Mouse (Mus musculus) macrophage (primary cell): ENCODE measurements around the gene Timp1. TPM values are rescaled to one million over a fixed set of nuclear protein-coding genes. Genes with fewer than 3 reads are reported as not detected.

Experiments
- H3K27ac ChIP-seq: fragments of 350-480 bp; formaldehyde crosslinking; 2 replicates; pipeline ENCODE4 v1.9.0; 2021
- H3K36me3 ChIP-seq: fragments of 350-480 bp; formaldehyde crosslinking; 2 replicates; pipeline ENCODE4 v1.9.0; 2021; ENCODE audit errors: inconsistent target
- H3K4me3 ChIP-seq: fragments of 350-480 bp; formaldehyde crosslinking; 2 replicates; pipeline ENCODE4 v1.9.0; 2021; ENCODE audit errors: inconsistent target
- H3K79me2 ChIP-seq: fragments of 350-480 bp; formaldehyde crosslinking; 2 replicates; pipeline ENCODE4 v1.9.0; 2021; ENCODE audit errors: inconsistent target
- WGBS: methylation state at CpG from one replicate; pipeline ENCODE4 v1.1.7; 2026; ENCODE audit warnings: inconsistent platforms; ENCODE audit not compliant: missing documents; 5-methylcytosine and 5-hydroxymethylcytosine counted together
- polyA plus RNA-seq: library from polyadenylated mRNA; stranded (reverse); fragments of 250-400 nt; gene quantifications from 3 replicates; pipeline ENCODE4 v1.2.4, GENCODE M21; 2018; ENCODE audit warnings: inconsistent platforms
- total RNA-seq, 78 experiments: library from RNA; depleted of rRNA; stranded (reverse); fragments of 250-400 nt; gene quantifications; 1 replicate in 9 of 78; 2 replicates in 24 of 78; 3 replicates in 43 of 78; 4 replicates in 2 of 78; pipeline ENCODE4 v1.2.4; 2018; ENCODE audit warnings: inconsistent platforms in 56 of 78

Gene Timp1
- total RNA-seq (2018; cell fraction: chromatin; rRNA removed) = 10 to 100 TPM in 1 of 26 experiments, 1 to 10 TPM in 22, not detected in 3; 1.4 to 26.0 (median 2.7) TPM
- total RNA-seq (2018; cell fraction: cytosol; rRNA removed) = 1 to 10 TPM in 15 of 26 experiments, under 1 TPM in 11; 0.26 to 6.4 (median 1.2) TPM
- 10 to 100 TPM in 1 of 26 experiments, 1 to 10 TPM in 23, under 1 TPM in 1, not detected in 1; 0.86 to 10.9 (median 3.7) TPM for total RNA-seq (2018; cell fraction: nucleus; rRNA removed)
- 0.29 to 1.4 TPM (median 1.1 TPM) in 3 replicates for polyA plus RNA-seq

DNA sequence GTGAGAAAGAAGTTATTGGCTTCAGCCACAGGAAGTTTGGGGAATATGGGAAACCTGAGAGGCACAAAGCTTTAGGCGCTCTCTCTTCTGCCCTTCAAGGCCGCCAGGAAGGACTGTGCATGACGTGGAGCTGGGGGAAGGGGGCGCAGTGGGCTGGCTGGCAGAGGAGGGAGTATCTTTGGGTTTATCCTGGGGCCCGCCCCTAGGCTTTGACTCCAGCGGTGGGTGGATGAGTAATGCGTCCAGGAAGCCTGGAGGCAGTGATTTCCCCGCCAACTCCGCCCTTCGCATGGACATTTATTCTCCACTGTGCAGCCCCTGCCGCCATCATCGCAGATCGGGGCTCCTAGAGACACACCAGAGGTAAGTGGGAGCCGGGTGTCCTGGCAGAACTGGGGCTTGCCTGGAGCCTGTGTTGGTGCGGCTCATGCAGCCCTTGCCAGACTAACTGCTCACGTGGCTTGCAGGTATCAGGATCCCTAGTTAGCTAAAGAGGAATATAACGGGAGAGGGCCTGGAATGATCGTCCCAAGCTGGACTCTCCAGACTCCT is at the start of gene Timp1:
TSS of gene Timp1 (plus strand) at position 205 of the 552 bp plus-strand sequence.
- H3K27ac ChIP-seq = no peak within 1 kb of the TSS
- 26% methylated on average over 15 of the region's 18 CpGs for WGBS
- no peaks in the 10 kb centered on the region for H3K36me3 ChIP-seq
- H3K4me3 ChIP-seq = no peak within 1 kb of the TSS
- no peaks in the 10 kb centered on the region for H3K79me2 ChIP-seq

DNA sequence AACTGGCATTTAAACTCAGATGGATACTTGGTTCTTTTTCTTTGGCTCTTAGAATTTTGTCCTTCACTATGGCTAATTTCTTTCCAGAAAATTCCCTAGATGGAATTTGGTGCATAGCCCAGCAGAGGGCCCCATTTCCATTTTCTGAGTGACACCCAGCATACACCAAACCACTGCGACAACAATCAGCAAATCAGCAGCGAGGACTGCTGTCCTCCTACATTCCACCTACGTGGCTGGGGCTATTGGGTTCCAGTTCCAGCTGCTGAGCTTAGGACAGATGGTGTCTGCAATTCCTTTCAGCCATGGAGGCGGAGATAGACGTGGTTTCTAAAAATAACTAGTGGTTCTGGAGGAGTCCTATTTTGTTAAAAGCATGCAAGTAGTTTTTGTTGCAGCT is 41.0 kb upstream of the Timp1 start:
- Histone ChIP-seq H3K4me3 (no peak overlapping the region), H3K79me2 (no peaks in the 10 kb centered on the region), H3K27ac (no peak overlapping the region), H3K36me3 (no peaks in the 10 kb centered on the region)
- WGBS = 28% methylated on average over 5 of the region's 5 CpGs

- peaks cover 18% of the 10 kb centered on the region for H3K79me2 ChIP-seq
- 0 out of 2 replicates have a peak, but pooled peaks cover 6% of the 10 kb centered on the region for H3K36me3 ChIP-seq
- H3K4me3 ChIP-seq = no peak overlapping the region
- 93% methylated on average over 3 of the region's 3 CpGs for WGBS
- H3K27ac ChIP-seq = no peak overlapping the region
Measured at GRCm38 (mm10) chrX:20847232-20847631, 22.7 kb upstream of the Timp1 start.

GRCm38 (mm10) chrX:20847816-20848215 is 22.1 kb upstream of the Timp1 start:
- Histone ChIP-seq H3K36me3 (0 out of 2 replicates have a peak, but pooled peaks cover 6% of the 10 kb centered on the region), H3K4me3 (no peak overlapping the region), H3K27ac (no peak overlapping the region), H3K79me2 (peaks cover 18% of the 10 kb centered on the region)
- WGBS = 39% methylated on average over 2 of the region's 2 CpGs

DNA sequence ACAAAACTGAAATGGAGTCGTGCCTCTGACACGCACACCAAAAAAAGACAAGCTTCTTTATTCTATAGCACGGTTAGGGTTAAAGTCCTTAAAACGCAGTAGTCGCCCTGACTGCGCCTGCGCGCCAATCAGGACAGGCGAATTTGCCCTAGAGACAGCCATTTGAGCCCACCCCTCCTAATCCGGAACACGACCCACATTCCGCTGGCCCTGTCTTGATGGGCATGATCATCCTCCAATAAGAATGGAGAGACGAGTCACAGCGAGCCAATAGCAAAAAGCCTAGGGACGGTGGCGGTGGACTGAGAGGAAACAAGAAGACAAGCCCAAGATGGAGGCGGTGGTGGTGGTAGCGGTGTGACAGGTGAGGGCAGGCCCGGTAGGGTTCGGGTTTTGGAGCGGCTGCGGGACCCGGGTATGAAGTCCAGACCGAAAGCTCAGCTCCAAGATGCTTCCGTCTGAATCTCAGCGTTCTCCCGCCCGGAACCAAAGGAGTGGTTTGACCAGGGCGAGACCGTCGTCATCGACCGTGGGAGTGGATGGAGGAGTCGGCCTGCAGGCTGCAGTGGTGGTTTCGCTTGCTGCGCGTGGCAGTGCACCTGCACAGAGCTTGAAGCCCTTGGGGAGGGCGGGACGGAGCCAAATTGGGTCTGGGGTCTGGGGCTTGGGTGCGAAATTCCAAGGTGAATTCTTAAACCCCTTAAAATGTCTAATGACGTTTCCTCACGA is 21.5 kb upstream of the Timp1 start:
- Histone ChIP-seq H3K27ac (peak overlapping the region; percentile 41), H3K79me2 (peaks cover 18% of the 10 kb centered on the region), H3K36me3 (peaks cover 9% of the 10 kb centered on the region; the same call in 1 of the 2 replicates), H3K4me3 (peak overlapping the region; percentile 70)
- 18% methylated on average over 40 of the region's 42 CpGs for WGBS

- peaks cover 13% of the 10 kb centered on the region; the same call in 1 of the 2 replicates for H3K36me3 ChIP-seq
- H3K4me3 ChIP-seq = no peak overlapping the region
- H3K79me2 ChIP-seq = peaks cover 15% of the 10 kb centered on the region
- WGBS = 84% methylated on average over 7 of the region's 7 CpGs
- no peak overlapping the region for H3K27ac ChIP-seq
Measured at GRCm38 (mm10) chrX:20853794-20854193, 16.2 kb upstream of the Timp1 start.

DNA sequence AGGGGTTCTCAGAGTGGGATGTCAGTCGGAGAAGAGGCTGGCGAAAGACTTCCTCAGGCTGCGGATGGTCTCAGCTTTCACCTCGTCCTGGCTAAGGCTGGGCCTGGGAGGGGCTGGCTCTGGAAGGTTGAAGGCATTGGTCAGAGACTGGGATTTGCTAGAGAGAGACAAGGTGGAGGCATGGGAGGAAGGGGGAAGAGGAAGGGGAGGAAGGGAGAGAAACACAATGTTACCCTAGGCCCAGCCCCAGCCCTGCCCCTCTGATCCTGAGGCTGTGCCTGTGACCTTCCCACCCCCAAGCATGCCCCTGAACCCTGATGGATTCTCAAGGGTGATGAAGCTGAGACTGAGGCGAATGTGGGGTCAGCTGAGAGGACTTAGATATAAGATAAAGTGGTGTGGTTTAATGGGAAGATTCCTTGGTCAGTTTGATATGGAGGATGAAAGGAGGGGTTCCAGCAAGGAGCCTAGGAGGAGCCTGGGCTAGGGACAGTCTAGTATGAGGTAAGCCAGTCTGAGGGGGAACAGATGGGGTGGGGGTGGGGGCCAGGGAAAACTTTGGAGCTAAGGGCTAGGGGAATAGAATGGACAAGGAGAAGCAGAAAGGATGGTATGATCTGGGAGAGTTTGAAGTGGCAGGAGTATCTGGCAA is 8.4 kb upstream of the Timp1 start:
- WGBS = 89% methylated on average over 5 of the region's 5 CpGs
- H3K36me3 ChIP-seq = no peaks in the 10 kb centered on the region

DNA sequence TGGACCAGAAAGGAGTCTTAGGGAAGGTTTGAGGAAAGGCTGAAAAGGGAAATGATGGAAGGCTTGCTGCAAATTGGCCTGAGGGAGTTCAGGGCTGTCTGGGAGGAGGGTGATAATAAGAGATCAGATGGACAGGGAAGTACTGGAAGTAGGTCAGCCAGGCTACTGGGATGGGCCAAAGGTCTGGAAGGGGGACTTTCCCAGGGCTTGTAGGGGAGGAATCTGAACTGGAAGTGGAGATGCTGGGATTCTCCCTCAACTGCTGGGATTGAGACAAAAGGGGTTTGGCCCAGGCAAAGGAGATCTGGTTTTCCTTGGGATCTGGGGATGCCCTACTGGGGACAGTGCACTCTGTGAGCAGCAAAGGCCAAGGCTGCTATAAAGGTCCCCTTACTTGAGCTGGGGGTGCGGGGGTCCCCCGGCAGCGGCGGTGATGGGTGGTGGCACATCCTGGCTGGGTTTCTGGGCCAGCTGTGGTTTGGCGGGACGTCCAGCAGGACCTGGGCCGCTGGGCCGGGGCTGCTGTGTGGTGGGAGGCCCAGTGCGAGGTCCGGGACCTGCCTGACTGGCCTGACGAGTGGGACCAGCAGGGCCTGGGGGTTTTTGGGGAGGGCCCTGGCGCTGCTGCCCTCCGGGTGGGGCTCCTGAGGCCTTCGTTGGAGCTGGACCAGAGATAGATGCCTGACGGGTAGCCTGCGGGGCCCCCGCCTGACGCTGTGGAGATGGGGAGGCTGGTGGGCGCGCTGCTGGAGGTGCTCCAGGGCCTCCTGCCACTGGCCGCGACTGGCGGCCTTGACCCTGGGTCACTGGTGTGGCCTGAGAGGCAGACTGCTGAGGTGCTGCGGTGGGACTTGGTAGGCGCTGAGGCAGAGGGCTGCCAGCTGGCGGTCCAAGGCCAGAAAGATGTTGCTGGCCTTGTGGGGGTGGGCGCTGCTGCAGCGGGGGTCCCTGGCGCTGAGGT is 7.6 kb upstream of the Timp1 start:
- no peak overlapping the region for H3K27ac ChIP-seq
- no peaks in the 10 kb centered on the region for H3K79me2 ChIP-seq
- no peaks in the 10 kb centered on the region for H3K36me3 ChIP-seq
- no peak overlapping the region for H3K4me3 ChIP-seq
- WGBS = 76% methylated on average over 24 of the region's 29 CpGs

More for the DNA sequence above, 8.4 kb upstream of the Timp1 start:
- H3K79me2 ChIP-seq = no peaks in the 10 kb centered on the region
- H3K4me3 ChIP-seq = no peak overlapping the region
- no peak overlapping the region for H3K27ac ChIP-seq

DNA sequence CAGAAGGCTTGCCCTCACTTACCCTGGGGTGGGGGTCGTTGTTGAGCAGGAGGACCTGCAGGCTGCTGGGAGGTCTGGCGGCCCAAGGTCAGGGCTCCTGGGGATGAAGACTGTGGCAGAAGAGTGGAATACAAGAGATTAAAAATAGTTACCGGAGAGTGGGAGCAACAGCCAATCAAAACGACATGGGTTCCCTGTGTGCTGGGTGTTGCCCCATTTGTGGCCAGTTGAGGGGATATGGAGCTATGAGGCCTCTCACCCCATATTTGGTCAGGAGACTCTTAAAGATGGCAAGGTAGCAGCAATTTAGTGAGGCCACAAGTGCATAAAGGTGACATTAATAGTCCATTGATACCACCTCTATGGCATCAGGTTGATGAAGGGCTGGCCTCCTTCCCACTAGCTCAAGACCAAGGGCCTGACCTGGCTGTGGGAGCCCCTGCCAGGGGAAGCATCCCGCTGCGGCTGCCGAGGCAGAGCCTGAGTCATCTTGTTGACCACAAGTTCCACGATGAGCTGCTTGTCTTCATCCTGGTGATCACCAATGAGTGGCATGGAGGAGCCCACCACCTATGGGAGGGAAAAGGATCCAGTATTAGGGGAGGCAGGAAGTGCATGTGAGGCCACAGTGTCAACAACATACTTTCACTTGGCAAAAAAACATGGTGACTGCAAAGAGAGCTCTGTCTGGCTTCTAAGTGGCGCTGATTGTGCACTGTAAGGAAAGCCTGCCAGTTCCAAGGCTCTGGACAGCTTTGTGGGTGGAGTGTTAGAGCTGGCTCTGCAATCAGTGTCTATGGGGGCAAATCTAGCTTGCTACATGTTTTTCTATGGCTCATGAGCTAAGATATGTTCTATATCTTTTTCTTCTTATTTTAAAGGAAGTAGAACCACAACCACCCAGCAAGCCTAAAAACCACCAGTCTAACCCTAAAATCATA is 6.5 kb upstream of the Timp1 start:
- no peaks in the 10 kb centered on the region for H3K79me2 ChIP-seq
- no peak overlapping the region for H3K4me3 ChIP-seq
- no peak overlapping the region for H3K27ac ChIP-seq
- WGBS = 49% methylated on average over 9 of the region's 9 CpGs
- H3K36me3 ChIP-seq = no peaks in the 10 kb centered on the region

- WGBS = 79% methylated on average over 2 of the region's 4 CpGs
- Histone ChIP-seq H3K27ac (no peak overlapping the region), H3K36me3 (no peaks in the 10 kb centered on the region), H3K4me3 (no peak overlapping the region), H3K79me2 (no peaks in the 10 kb centered on the region)
Measured at GRCm38 (mm10) chrX:20868091-20868490, 1.9 kb upstream of the Timp1 start.

DNA sequence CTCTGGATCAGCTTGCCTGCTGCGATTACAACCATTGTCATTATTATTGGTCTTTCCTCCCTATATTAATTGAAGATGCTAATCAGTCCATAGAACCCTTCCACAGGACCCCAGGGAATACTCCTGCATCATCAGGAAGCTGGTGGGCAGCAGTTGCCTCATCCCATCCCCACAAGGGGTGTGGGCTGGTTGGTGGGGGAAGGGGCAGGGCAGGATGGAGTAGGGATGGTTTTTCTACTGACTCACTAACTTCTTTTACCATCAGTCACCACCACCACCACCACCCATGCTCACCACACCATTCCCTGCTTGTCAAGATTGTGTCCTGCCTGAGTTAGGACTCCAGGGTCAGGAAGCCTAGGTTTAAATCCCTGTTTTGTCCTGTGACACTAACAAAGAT is 763 bp upstream of the Timp1 start:
- Histone ChIP-seq H3K27ac (no peak overlapping the region), H3K4me3 (no peak overlapping the region), H3K79me2 (no peaks in the 10 kb centered on the region), H3K36me3 (no peaks in the 10 kb centered on the region)
- WGBS = 78% methylated on average over 1 of the region's 1 CpGs

DNA sequence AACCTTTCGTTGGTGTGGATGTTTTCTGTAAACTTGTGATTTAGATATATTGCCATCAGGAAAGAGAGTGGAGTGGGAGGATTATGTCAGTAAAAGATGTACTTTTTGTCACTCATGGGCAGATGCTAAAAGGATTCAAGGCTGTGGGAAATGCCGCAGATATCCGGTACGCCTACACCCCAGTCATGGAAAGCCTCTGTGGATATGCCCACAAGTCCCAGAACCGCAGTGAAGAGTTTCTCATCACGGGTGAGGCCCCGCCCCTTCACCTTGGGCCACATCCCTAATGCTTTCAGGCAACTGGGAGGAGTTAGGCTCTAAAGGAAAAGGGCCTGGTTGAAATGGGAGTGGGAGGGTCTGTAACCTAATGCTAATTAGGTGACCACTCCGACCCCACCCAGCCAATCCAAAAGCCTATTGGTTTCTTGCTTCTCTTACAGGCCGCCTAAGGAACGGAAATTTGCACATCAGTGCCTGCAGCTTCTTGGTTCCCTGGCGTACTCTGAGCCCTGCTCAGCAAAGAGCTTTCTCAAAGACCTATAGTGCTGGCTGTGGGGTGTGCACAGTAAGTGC is 3.0 kb downstream of the Timp1 start:
- no peaks in the 10 kb centered on the region for H3K79me2 ChIP-seq
- 68% methylated on average over 10 of the region's 11 CpGs for WGBS
- H3K27ac ChIP-seq = no peak overlapping the region
- no peak overlapping the region for H3K4me3 ChIP-seq
- H3K36me3 ChIP-seq = no peaks in the 10 kb centered on the region

- no peak overlapping the region for H3K27ac ChIP-seq
- no peak overlapping the region for H3K4me3 ChIP-seq
- no peaks in the 10 kb centered on the region for H3K36me3 ChIP-seq
- H3K79me2 ChIP-seq = no peaks in the 10 kb centered on the region
- WGBS = 83% methylated on average over 3 of the region's 3 CpGs
Measured at GRCm38 (mm10) chrX:20875241-20875640, 5.3 kb downstream of the Timp1 start.
